Mouse (Mus musculus) limb, embryonic 13.5 days (tissue): ENCODE results near the gene Tmem19. TPM values are rescaled to one million over a fixed set of nuclear protein-coding genes. Genes with fewer than 3 reads are reported as not detected.

Experiments used
- ATAC-seq: fragments of 200-750 bp; cut with Nextera tagmentation; 2 replicates; pipeline ENCODE4 v1.8.0; 2017; ENCODE audit warnings: low read depth, moderate number of reproducible peaks, moderate TSS enrichment; ENCODE audit not compliant: low FRiP score
- H3K27ac ChIP-seq: fragments of 300-500 bp; sonication (generic); 2 replicates; pipeline ENCODE4 v1.5.1; 2015; ENCODE audit warnings: inconsistent platforms, mild to moderate bottlenecking, moderate library complexity
- H3K27me3 ChIP-seq: fragments of 300-500 bp; sonication (generic); 2 replicates; pipeline ENCODE4 v1.6.1; 2015; ENCODE audit warnings: mild to moderate bottlenecking, inconsistent platforms
- H3K36me3 ChIP-seq: fragments of 300-500 bp; sonication (generic); 2 replicates; pipeline ENCODE4 v1.6.1; 2015; ENCODE audit warnings: inconsistent platforms, mild to moderate bottlenecking, moderate library complexity
- H3K4me1 ChIP-seq: fragments of 300-500 bp; sonication (generic); 2 replicates; pipeline ENCODE4 v1.6.1; 2015; ENCODE audit warnings: inconsistent platforms
- H3K4me2 ChIP-seq: fragments of 300-500 bp; sonication (generic); replicated peaks from 2 replicates; pipeline ENCODE4 v1.6.1; 2015; ENCODE audit warnings: inconsistent platforms, mild to moderate bottlenecking, moderate library complexity
- H3K4me3 ChIP-seq: fragments of 300-500 bp; sonication (generic); 2 replicates; pipeline ENCODE4 v1.5.1; 2015; ENCODE audit warnings: moderate library complexity, mild to moderate bottlenecking, inconsistent platforms
- H3K9ac ChIP-seq: fragments of 300-500 bp; sonication (generic); 2 replicates; pipeline ENCODE4 v1.6.1; 2015; ENCODE audit warnings: mild to moderate bottlenecking, inconsistent platforms
- H3K9me3 ChIP-seq: fragments of 300-500 bp; sonication (generic); 2 replicates; pipeline ENCODE4 v1.6.1; 2016; ENCODE audit warnings: inconsistent platforms
- WGBS: fragments of 180-500 bp; shearing (Covaris S2); methylation state at CpG from one replicate; pipeline ENCODE4 v1.1.7; 2015; 5-methylcytosine and 5-hydroxymethylcytosine counted together
- polyA plus RNA-seq: library from polyadenylated mRNA; unstranded; fragments of >200 nt; fragmentation: Nextera tagmentation; extraction: Ambion mirVana; gene quantifications from 2 replicates; pipeline ENCODE4 v1.2.1, GENCODE M21; 2015

Gene Tmem19
- polyA plus RNA-seq, 1 experiment from 2014 or later, result 25.3 TPM

GRCm38 (mm10) chr10:115296401-115296935, 65.8 kb downstream of the Tmem19 start:
- no peaks in the 10 kb centered on the region for H3K4me1 ChIP-seq
- WGBS, result 77% methylated on average over 9 of the region's 9 CpGs
- no peak overlapping the region for H3K9ac ChIP-seq
- no peak overlapping the region for H3K27ac ChIP-seq
- H3K4me3 ChIP-seq, result no peak overlapping the region
- no peak for ATAC-seq
- peaks cover 65% of the 10 kb centered on the region for H3K36me3 ChIP-seq
- no peaks in the 10 kb centered on the region for H3K9me3 ChIP-seq
- no peaks in the 10 kb centered on the region for H3K27me3 ChIP-seq
- H3K4me2 ChIP-seq, result no peak overlapping the region

GRCm38 (mm10) chr10:115295162-115295561, 67.1 kb downstream of the Tmem19 start:
- ATAC-seq, result no peak
- peaks cover 60% of the 10 kb centered on the region for H3K36me3 ChIP-seq

GRCm38 (mm10) chr10:115294715-115295114, 67.6 kb downstream of the Tmem19 start:
- Histone ChIP-seq H3K4me2 (no peak overlapping the region), H3K4me3 (no peak overlapping the region), H3K27ac (no peak overlapping the region), H3K4me1 (no peaks in the 10 kb centered on the region), H3K36me3 (peaks cover 60% of the 10 kb centered on the region), H3K9me3 (no peaks in the 10 kb centered on the region), H3K27me3 (no peaks in the 10 kb centered on the region), H3K9ac (no peak overlapping the region)
- no peak for ATAC-seq
- 95% methylated on average over 7 of the region's 7 CpGs for WGBS

More at GRCm38 (mm10) chr10:115295162-115295561, 67.1 kb downstream of the Tmem19 start:
- no peak overlapping the region for H3K4me2 ChIP-seq
- no peak overlapping the region for H3K9ac ChIP-seq
- no peaks in the 10 kb centered on the region for H3K9me3 ChIP-seq
- H3K4me3 ChIP-seq, result no peak overlapping the region
- no peaks in the 10 kb centered on the region for H3K27me3 ChIP-seq
- no peak overlapping the region for H3K27ac ChIP-seq
- WGBS, result 86% methylated on average over 3 of the region's 3 CpGs
- H3K4me1 ChIP-seq, result no peaks in the 10 kb centered on the region

GRCm38 (mm10) chr10:115293946-115294345, 68.4 kb downstream of the Tmem19 start:
- Histone ChIP-seq H3K4me3 (no peak overlapping the region), H3K27me3 (no peaks in the 10 kb centered on the region), H3K4me1 (no peaks in the 10 kb centered on the region), H3K9ac (no peak overlapping the region), H3K4me2 (no peak overlapping the region), H3K9me3 (no peaks in the 10 kb centered on the region), H3K27ac (no peak overlapping the region), H3K36me3 (peaks cover 63% of the 10 kb centered on the region)
- WGBS, result 90% methylated on average over 7 of the region's 7 CpGs
- no peak for ATAC-seq

GRCm38 (mm10) chr10:115290671-115291070, 71.6 kb downstream of the Tmem19 start:
- peaks cover 76% of the 10 kb centered on the region for H3K36me3 ChIP-seq

More at GRCm38 (mm10) chr10:115290671-115291070, 71.6 kb downstream of the Tmem19 start:
- Histone ChIP-seq H3K4me3 (no peak overlapping the region), H3K4me1 (no peaks in the 10 kb centered on the region), H3K9me3 (no peaks in the 10 kb centered on the region), H3K4me2 (no peak overlapping the region), H3K27me3 (no peaks in the 10 kb centered on the region), H3K9ac (no peak overlapping the region), H3K27ac (no peak overlapping the region)
- 94% methylated on average over 9 of the region's 9 CpGs for WGBS
- ATAC-seq, result no peak

Other genes starting within 250 kb of the Tmem19 start
- gene Tph2, start 177.5 kb downstream of the Tmem19 start, polyA plus RNA-seq, result 0.06 TPM in 1 of 2 replicates, not detected in the other
- 54.4 and 62.3 TPM in 2 replicates for gene Tbc1d15, start 111.0 kb downstream of the Tmem19 start, polyA plus RNA-seq
- gene Rab21, start 46.9 kb downstream of the Tmem19 start, polyA plus RNA-seq, result 4.2 and 4.8 TPM in 2 replicates
- 26.7 and 29.7 TPM in 2 replicates for gene Thap2, start 21.9 kb upstream of the Tmem19 start, polyA plus RNA-seq
- gene Zfc3h1, start 22.5 kb upstream of the Tmem19 start, polyA plus RNA-seq, result 22.2 and 22.6 TPM in 2 replicates
- 0.32 TPM in 1 of 2 replicates, not detected in the other for gene A930009A15Rik, start 207.5 kb upstream of the Tmem19 start, polyA plus RNA-seq
- 9.1 and 10.1 TPM in 2 replicates for gene Lgr5, start 225.3 kb upstream of the Tmem19 start, polyA plus RNA-seq